Mouse (Mus musculus) small intestine, adult 2 months (tissue): ENCODE data around the gene Pear1.

Experiments
- CTCF ChIP-seq: fragments of 200-500 bp; IDR thresholded peaks from 2 replicates; pipeline ENCODE4 v1.5.1; 2012; ENCODE audit warnings: low read depth, mild to moderate bottlenecking, control low read depth, inconsistent platforms, low read length, moderate library complexity, mixed read lengths; ENCODE audit not compliant: insufficient replicate concordance, insufficient read length; ENCODE audit errors: extremely low read depth
- POLR2A ChIP-seq: fragments of 200-500 bp; IDR thresholded peaks from 2 replicates; pipeline ENCODE4 v1.6.1; 2012; ENCODE audit warnings: low read depth, mild to moderate bottlenecking, control low read depth, inconsistent platforms, low read length, moderate library complexity

- TF ChIP-seq POLR2A = no peak
- no peak for TF ChIP-seq CTCF
These were observed 99.5 kb downstream of the Pear1 start for GRCm38 (mm10) chr3:87724556-87724955.
